Mouse (Mus musculus): ENCODE results near the gene Klhl23. TPM values are rescaled to one million over a fixed set of nuclear protein-coding genes. Genes with fewer than 3 reads are reported as not detected.
A peak's percentile ranks its signal among the peaks of the same experiment; 100 is the strongest.

The Klhl23 gene
- polyA plus RNA-seq, 1 experiment from 2014 or later, result 57.9 TPM

- Histone ChIP-seq H3K9ac (peak overlapping the region; percentile 81), H3K4me2 (peak overlapping the region; percentile 78), H3K27ac (replicated peaks) (peak overlapping the region; percentile 42), H3K27me3 (no peaks in the 10 kb centered on the region), H3K36me3 (no peaks in the 10 kb centered on the region), H3K4me1 (replicated peaks) (peaks cover 18% of the 10 kb centered on the region), H3K9me3 (no peaks in the 10 kb centered on the region), H3K4me3 (peak overlapping the region; percentile 57)
- peak; percentile 32; the same call in 1 of the 2 replicates for ATAC-seq (ENCODE audit: low read depth)
- WGBS, result 6% methylated on average over 12 of the region's 12 CpGs
Observed at GRCm38 (mm10) chr2:69885050-69885449, 63.3 kb downstream of the Klhl23 start.

- ATAC-seq (ENCODE audit: low read depth), result peak; percentile 96
- WGBS, result 2% methylated on average over 45 of the region's 45 CpGs
- Histone ChIP-seq H3K4me2 (peak within 1 kb of the TSS; percentile 78), H3K9me3 (no peaks in the 10 kb centered on the region), H3K4me3 (peak within 1 kb of the TSS; percentile 57), H3K27me3 (no peaks in the 10 kb centered on the region), H3K9ac (peak within 1 kb of the TSS; percentile 81), H3K27ac (replicated peaks) (peak within 1 kb of the TSS; percentile 42), H3K36me3 (no peaks in the 10 kb centered on the region), H3K4me1 (replicated peaks) (peaks cover 18% of the 10 kb centered on the region)
Observed at GRCm38 (mm10) chr2:69885451-69886305, 63.9 kb downstream of the Klhl23 start, which contains the start of gene Mettl5. Gene Mettl5, minus strand, starts transcription at chr2:69885615.

Other genes with a start within 250 kb of the Klhl23 start
- 0.39 and 0.59 TPM in 2 replicates for gene Lrp2, start 235.9 kb upstream of the Klhl23 start, polyA plus RNA-seq (2015; fragmentation: Nextera tagmentation; extraction: Ambion mirVana)
- 22.4 and 25.8 TPM in 2 replicates for gene Bbs5, start 174.8 kb upstream of the Klhl23 start, polyA plus RNA-seq (2015; fragmentation: Nextera tagmentation; extraction: Ambion mirVana)
- gene Klhl41, start 151.8 kb upstream of the Klhl23 start, polyA plus RNA-seq (2015; fragmentation: Nextera tagmentation; extraction: Ambion mirVana), result 0.99 and 3.6 TPM in 2 replicates
- gene Fastkd1, start 108.4 kb upstream of the Klhl23 start, polyA plus RNA-seq (2015; fragmentation: Nextera tagmentation; extraction: Ambion mirVana), result 14.4 and 14.8 TPM in 2 replicates
- 103 and 119 TPM in 2 replicates for gene Ppig, start 99.4 kb upstream of the Klhl23 start, polyA plus RNA-seq (2015; fragmentation: Nextera tagmentation; extraction: Ambion mirVana)
- 2.4 and 3.1 TPM in 2 replicates for gene Ccdc173, start 32.4 kb upstream of the Klhl23 start, polyA plus RNA-seq (2015; fragmentation: Nextera tagmentation; extraction: Ambion mirVana)
- 38.2 and 39.0 TPM in 2 replicates for gene Phospho2, start 32.3 kb upstream of the Klhl23 start, polyA plus RNA-seq (2015; fragmentation: Nextera tagmentation; extraction: Ambion mirVana)
- 341 and 352 TPM in 2 replicates for gene Ssb, start 39.6 kb downstream of the Klhl23 start, polyA plus RNA-seq (2015; fragmentation: Nextera tagmentation; extraction: Ambion mirVana)
- gene Mettl5, start 63.7 kb downstream of the Klhl23 start, polyA plus RNA-seq (2015; fragmentation: Nextera tagmentation; extraction: Ambion mirVana), result 26.9 and 31.0 TPM in 2 replicates
- gene Ubr3, start 75.3 kb downstream of the Klhl23 start, polyA plus RNA-seq (2015; fragmentation: Nextera tagmentation; extraction: Ambion mirVana), result 15.8 and 18.0 TPM in 2 replicates
- 0.04 and 0.10 TPM in 2 replicates for gene Myo3b, start 217.2 kb downstream of the Klhl23 start, polyA plus RNA-seq (2015; fragmentation: Nextera tagmentation; extraction: Ambion mirVana)

Data from neural tube, embryonic 13.5 days (tissue).